Mouse (Mus musculus) stomach, postnatal 0 days (tissue): Measurements from ENCODE around the gene Slc25a45. TPM values are rescaled to one million over a fixed set of nuclear protein-coding genes. Genes with fewer than 3 reads are reported as not detected.

ENCODE experiments used
- ATAC-seq: fragments of 200-750 bp; cut with Nextera tagmentation; 2 replicates; pipeline ENCODE4 v1.8.0; 2017; ENCODE audit not compliant: low FRiP score, low TSS enrichment
- DNase-seq: peaks from one replicate; pipeline ENCODE4 v3.0.0-alpha.2; 2016; ENCODE audit warnings: low spot score
- H3K27ac ChIP-seq: fragments of 300-500 bp; sonication (generic); replicated peaks from 2 replicates; pipeline ENCODE4 v1.5.1; 2014; ENCODE audit warnings: mild to moderate bottlenecking, control low read depth
- H3K27me3 ChIP-seq: fragments of 300-500 bp; sonication (generic); 2 replicates; pipeline ENCODE4 v1.6.1; 2014; ENCODE audit warnings: low read length; ENCODE audit not compliant: control insufficient read depth, insufficient read depth
- H3K36me3 ChIP-seq: fragments of 300-500 bp; sonication (generic); 2 replicates; pipeline ENCODE4 v1.6.1; 2014; ENCODE audit warnings: low read length, mixed read lengths; ENCODE audit not compliant: control insufficient read depth, insufficient read depth
- H3K4me1 ChIP-seq: fragments of 300-500 bp; sonication (generic); replicated peaks from 2 replicates; pipeline ENCODE4 v1.6.1; 2014; ENCODE audit warnings: antibody characterized with exemption; ENCODE audit not compliant: control insufficient read depth, insufficient read depth
- H3K4me2 ChIP-seq: fragments of 300-500 bp; sonication (generic); replicated peaks from 2 replicates; pipeline ENCODE4 v1.6.1; 2014; ENCODE audit warnings: low read depth, mild to moderate bottlenecking, control low read depth, moderate library complexity
- H3K4me3 ChIP-seq: fragments of 300-500 bp; sonication (generic); 2 replicates; pipeline ENCODE4 v1.5.1; 2014; ENCODE audit warnings: low read depth, low read length, control low read depth
- H3K9ac ChIP-seq: fragments of 300-500 bp; sonication (generic); 2 replicates; pipeline ENCODE4 v1.6.1; 2014; ENCODE audit warnings: mild to moderate bottlenecking, low read length, control low read depth, mixed read lengths
- H3K9me3 ChIP-seq: fragments of 300-500 bp; sonication (generic); 2 replicates; pipeline ENCODE4 v1.6.1; 2016; ENCODE audit warnings: low read length; ENCODE audit not compliant: control insufficient read depth
- CTCF ChIP-seq: IDR thresholded peaks from 2 replicates; pipeline ENCODE4 v1.5.1; 2016; ENCODE audit warnings: antibody characterized with exemption, low read depth, mild to moderate bottlenecking, moderate library complexity
- EP300 ChIP-seq: optimal IDR thresholded peaks from 2 replicates; pipeline ENCODE3; 2016; ENCODE audit warnings: antibody characterized with exemption
- WGBS: fragments of 180-500 bp; shearing (Covaris S2); extraction: QIAGEN DNeasy Blood & Tissue Kit; methylation state at CpG from one replicate; pipeline ENCODE4 v1.1.7; 2014; 5-methylcytosine and 5-hydroxymethylcytosine counted together
- polyA plus RNA-seq: library from polyadenylated mRNA; unstranded; fragments of >200 nt; fragmentation: Nextera tagmentation; extraction: Ambion mirVana; gene quantifications from 2 replicates; pipeline ENCODE4 v1.2.1, GENCODE M21; 2015

The Slc25a45 gene
- polyA plus RNA-seq, 1 experiment from 2014 or later: 3.2 TPM

GRCm38 (mm10) chr19:5871683-5872082 lies 5.9 kb upstream of the Slc25a45 start:
- TF ChIP-seq EP300 (no peak), CTCF (no peak)
- H3K9me3 ChIP-seq: no peaks in the 10 kb centered on the region
- no peak overlapping the region for H3K4me3 ChIP-seq
- no peak overlapping the region for H3K4me2 ChIP-seq
- peak overlapping the region; percentile 58 for H3K27ac ChIP-seq
- H3K36me3 ChIP-seq: no peaks in the 10 kb centered on the region; the same call in 1 of the 2 replicates
- no peaks in the 10 kb centered on the region; the same call in 1 of the 2 replicates for H3K4me1 ChIP-seq
- no peaks in the 10 kb centered on the region for H3K27me3 ChIP-seq
- no peak for ATAC-seq
- 44% methylated on average over 6 of the region's 6 CpGs for WGBS
- H3K9ac ChIP-seq: 0 out of 2 replicates have a peak overlapping the region, but pooled peaks have one; percentile 27
- no peak for DNase-seq

DNA sequence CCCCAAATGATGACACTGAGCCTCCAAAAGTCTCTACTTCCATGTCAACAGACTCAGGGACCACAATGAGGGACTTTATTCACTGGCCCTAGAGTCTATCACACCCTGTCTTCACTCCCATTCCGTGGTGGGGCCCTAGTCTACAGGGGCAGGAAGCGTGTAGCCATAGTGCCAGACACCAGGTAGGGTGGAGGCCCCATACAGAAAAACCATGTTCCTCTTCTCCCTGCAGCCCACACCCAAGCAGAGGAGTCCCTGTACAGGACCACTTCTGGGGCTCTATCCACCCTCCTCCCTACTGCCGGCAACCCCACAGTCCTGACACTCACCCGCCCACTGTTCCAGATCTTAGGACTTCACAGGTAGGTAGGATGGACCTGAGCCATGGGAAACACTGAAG lies 5.1 kb upstream of the Slc25a45 start:
- Histone ChIP-seq H3K4me2 (no peak overlapping the region), H3K4me3 (no peak overlapping the region), H3K9ac (no peak overlapping the region), H3K27ac (no peak overlapping the region), H3K27me3 (no peaks in the 10 kb centered on the region), H3K9me3 (no peaks in the 10 kb centered on the region), H3K4me1 (no peaks in the 10 kb centered on the region; the same call in 1 of the 2 replicates), H3K36me3 (no peaks in the 10 kb centered on the region; the same call in 1 of the 2 replicates)
- ATAC-seq: no peak
- WGBS: 84% methylated on average over 4 of the region's 4 CpGs
- TF ChIP-seq EP300 (no peak), CTCF (no peak)
- no peak for DNase-seq

DNA sequence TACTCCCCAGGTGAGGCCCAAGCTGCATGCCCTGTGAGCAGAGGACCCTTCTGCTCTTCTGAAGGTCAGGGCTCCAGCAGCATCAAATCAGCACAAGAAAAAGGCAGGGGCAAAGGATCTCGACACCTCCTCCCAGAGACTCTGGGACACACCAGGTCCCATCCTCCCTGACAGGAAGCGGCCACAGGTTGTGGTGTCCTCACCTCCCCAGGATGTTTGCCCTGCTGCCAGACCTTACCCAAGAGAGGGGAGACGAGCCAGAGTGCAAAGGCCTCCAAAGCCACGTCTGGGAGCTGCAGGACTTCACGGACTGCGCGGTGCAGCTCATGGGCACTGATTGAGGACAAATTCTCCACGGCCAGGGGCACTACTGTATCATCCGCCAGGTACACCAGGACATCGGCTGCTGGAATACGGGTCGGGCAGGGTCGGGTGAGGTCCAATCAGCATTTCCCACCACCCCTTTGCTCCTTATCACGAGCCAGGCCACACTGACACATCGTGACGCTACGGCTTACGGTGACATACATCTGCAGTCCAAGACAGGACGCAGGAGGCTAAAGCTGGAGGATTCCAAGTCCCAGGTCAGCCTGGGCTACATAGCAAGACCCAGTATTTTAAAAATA lies 4.6 kb upstream of the Slc25a45 start:
- no peaks in the 10 kb centered on the region; the same call in 1 of the 2 replicates for H3K36me3 ChIP-seq
- H3K9ac ChIP-seq: no peak overlapping the region
- WGBS: 83% methylated on average over 19 of the region's 19 CpGs
- DNase-seq: no peak
- H3K9me3 ChIP-seq: no peaks in the 10 kb centered on the region
- no peak overlapping the region for H3K4me2 ChIP-seq
- TF ChIP-seq CTCF (no peak), EP300 (no peak)
- no peak overlapping the region for H3K4me3 ChIP-seq
- no peaks in the 10 kb centered on the region for H3K27me3 ChIP-seq
- no peak for ATAC-seq
- H3K4me1 ChIP-seq: no peaks in the 10 kb centered on the region; the same call in 1 of the 2 replicates
- H3K27ac ChIP-seq: no peak overlapping the region

DNA sequence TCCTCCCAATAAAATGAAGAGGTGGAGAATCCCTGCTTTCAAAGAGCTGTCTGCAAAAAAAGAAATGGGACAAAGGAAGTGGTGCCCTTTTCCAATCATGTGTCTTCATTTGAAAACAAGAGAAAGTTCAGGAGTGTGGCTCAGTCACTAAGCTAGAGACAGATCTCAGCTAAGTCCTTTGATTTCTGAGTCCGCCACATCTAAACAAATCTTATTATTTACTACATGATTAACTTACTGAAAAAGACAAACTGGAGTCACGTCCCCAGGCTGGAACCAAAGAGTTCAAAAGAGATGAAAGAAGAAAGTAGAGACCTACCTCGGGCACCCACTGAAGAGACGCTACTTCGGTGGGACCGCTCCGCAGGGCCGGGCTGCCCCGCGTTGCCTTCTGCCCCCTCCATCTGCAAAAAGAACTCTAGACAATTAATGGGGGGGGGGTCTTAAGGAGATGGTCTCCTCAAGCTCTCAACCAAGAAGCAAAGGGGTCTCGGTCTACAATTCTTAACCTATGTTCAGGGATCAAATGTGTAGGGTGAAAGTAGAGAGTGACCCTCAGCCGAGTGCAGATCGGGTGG lies 3.1 kb upstream of the Slc25a45 start:
- Histone ChIP-seq H3K36me3 (no peaks in the 10 kb centered on the region; the same call in 1 of the 2 replicates), H3K27me3 (no peaks in the 10 kb centered on the region), H3K27ac (peak overlapping the region; percentile 73), H3K4me3 (peak overlapping the region; percentile 76), H3K9ac (peak overlapping the region; percentile 84), H3K4me2 (peak overlapping the region; percentile 93), H3K4me1 (no peaks in the 10 kb centered on the region; the same call in 1 of the 2 replicates), H3K9me3 (no peaks in the 10 kb centered on the region)
- ATAC-seq: no peak
- TF ChIP-seq EP300: no peak
- no peak for TF ChIP-seq CTCF
- DNase-seq: no peak
- WGBS: 7% methylated on average over 13 of the region's 13 CpGs

DNA sequence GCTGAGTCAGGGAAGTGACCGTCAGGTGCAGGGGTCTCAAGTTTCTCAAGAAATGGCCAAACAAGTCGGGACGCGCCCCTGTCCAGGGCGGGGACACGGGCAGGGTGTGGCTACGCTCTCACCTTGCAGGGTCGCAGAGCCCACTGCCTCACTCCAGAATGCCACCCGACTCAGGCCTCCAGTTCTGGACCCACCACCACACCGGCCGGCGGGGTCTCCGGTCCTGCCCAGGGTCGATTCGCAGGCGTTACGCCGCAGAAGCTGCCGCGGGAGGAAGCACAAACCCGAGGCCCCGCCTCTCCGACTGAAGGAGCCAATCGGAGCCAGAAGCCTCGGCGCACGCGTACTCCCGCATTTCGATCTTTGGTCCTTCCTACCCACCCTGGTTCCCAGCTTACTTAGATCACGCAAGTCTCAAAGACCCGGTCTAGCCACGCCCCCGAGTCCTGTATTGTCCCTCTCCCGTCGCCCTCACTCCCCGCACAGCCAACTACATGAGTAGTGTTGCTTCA lies 2.6 kb upstream of the Slc25a45 start, which contains the start of gene Frmd8:
Frmd8 (minus strand) TSS at position 306 of the 512 bp plus-strand sequence.
- Histone ChIP-seq H3K4me3 (peak within 1 kb of the TSS; percentile 76), H3K27me3 (no peaks in the 10 kb centered on the region), H3K9me3 (no peaks in the 10 kb centered on the region), H3K4me1 (no peaks in the 10 kb centered on the region; the same call in 1 of the 2 replicates), H3K36me3 (no peaks in the 10 kb centered on the region; the same call in 1 of the 2 replicates), H3K9ac (peak within 1 kb of the TSS; percentile 84), H3K4me2 (peak within 1 kb of the TSS; percentile 93), H3K27ac (peak within 1 kb of the TSS; percentile 73)
- peak; percentile 75 for ATAC-seq
- no peak; the same call in 1 of the 2 replicates for TF ChIP-seq CTCF
- TF ChIP-seq EP300: no peak
- under 1% methylated on average over 26 of the region's 37 CpGs for WGBS
- DNase-seq: peak; percentile 93

DNA sequence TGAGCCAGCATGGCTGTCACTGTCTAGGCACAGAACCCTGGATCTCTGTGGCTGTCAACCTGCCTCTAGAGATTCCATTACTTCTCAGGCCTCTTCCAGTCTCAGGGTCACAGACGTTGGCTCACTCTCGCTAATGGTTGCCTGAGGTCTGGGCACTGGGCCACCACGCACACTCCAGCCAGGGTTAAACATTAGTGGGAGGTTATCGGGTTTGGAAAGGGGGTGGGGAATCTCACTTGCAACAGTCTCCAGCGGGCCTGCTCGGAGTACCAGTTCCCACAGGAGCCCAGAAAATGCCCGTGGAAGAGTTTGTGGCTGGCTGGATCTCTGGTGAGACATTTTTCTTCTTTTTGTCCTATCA lies 734 bp downstream of the Slc25a45 start:
- H3K9ac ChIP-seq: peak overlapping the region; percentile 0; the same call in 1 of the 2 replicates
- peak overlapping the region; percentile 12; the same call in 1 of the 2 replicates for H3K4me3 ChIP-seq
- no peaks in the 10 kb centered on the region; the same call in 1 of the 2 replicates for H3K4me1 ChIP-seq
- ATAC-seq: peak; percentile 15; the same call in 1 of the 2 replicates
- H3K27me3 ChIP-seq: no peaks in the 10 kb centered on the region
- H3K27ac ChIP-seq: peak overlapping the region; percentile 88
- no peak for DNase-seq
- 37% methylated on average over 7 of the region's 7 CpGs for WGBS
- H3K36me3 ChIP-seq: no peaks in the 10 kb centered on the region
- H3K4me2 ChIP-seq: peak overlapping the region; percentile 28
- no peaks in the 10 kb centered on the region for H3K9me3 ChIP-seq
- TF ChIP-seq CTCF: no peak
- no peak for TF ChIP-seq EP300
